Mouse (Mus musculus) stomach, postnatal 0 days (tissue): ENCODE data around the gene Tmem260. TPM values are rescaled to one million over a fixed set of nuclear protein-coding genes. Genes with fewer than 3 reads are reported as not detected.
A peak's percentile ranks its signal among the peaks of the same experiment; 100 is the strongest.

Experiments used
- ATAC-seq: fragments of 200-750 bp; cut with Nextera tagmentation; 2 replicates; pipeline ENCODE4 v1.8.0; 2017; ENCODE audit not compliant: low FRiP score, low TSS enrichment
- DNase-seq: peaks from one replicate; pipeline ENCODE4 v3.0.0-alpha.2; 2016; ENCODE audit warnings: low spot score
- H3K27ac ChIP-seq: fragments of 300-500 bp; sonication (generic); replicated peaks from 2 replicates; pipeline ENCODE4 v1.5.1; 2014; ENCODE audit warnings: mild to moderate bottlenecking, control low read depth
- H3K27me3 ChIP-seq: fragments of 300-500 bp; sonication (generic); 2 replicates; pipeline ENCODE4 v1.6.1; 2014; ENCODE audit warnings: low read length; ENCODE audit not compliant: control insufficient read depth, insufficient read depth
- H3K36me3 ChIP-seq: fragments of 300-500 bp; sonication (generic); 2 replicates; pipeline ENCODE4 v1.6.1; 2014; ENCODE audit warnings: low read length, mixed read lengths; ENCODE audit not compliant: control insufficient read depth, insufficient read depth
- H3K4me1 ChIP-seq: fragments of 300-500 bp; sonication (generic); replicated peaks from 2 replicates; pipeline ENCODE4 v1.6.1; 2014; ENCODE audit warnings: antibody characterized with exemption; ENCODE audit not compliant: control insufficient read depth, insufficient read depth
- H3K4me2 ChIP-seq: fragments of 300-500 bp; sonication (generic); replicated peaks from 2 replicates; pipeline ENCODE4 v1.6.1; 2014; ENCODE audit warnings: low read depth, mild to moderate bottlenecking, control low read depth, moderate library complexity
- H3K4me3 ChIP-seq: fragments of 300-500 bp; sonication (generic); 2 replicates; pipeline ENCODE4 v1.5.1; 2014; ENCODE audit warnings: low read depth, low read length, control low read depth
- H3K9ac ChIP-seq: fragments of 300-500 bp; sonication (generic); 2 replicates; pipeline ENCODE4 v1.6.1; 2014; ENCODE audit warnings: mild to moderate bottlenecking, low read length, control low read depth, mixed read lengths
- H3K9me3 ChIP-seq: fragments of 300-500 bp; sonication (generic); 2 replicates; pipeline ENCODE4 v1.6.1; 2016; ENCODE audit warnings: low read length; ENCODE audit not compliant: control insufficient read depth
- CTCF ChIP-seq: IDR thresholded peaks from 2 replicates; pipeline ENCODE4 v1.5.1; 2016; ENCODE audit warnings: antibody characterized with exemption, low read depth, mild to moderate bottlenecking, moderate library complexity
- EP300 ChIP-seq: optimal IDR thresholded peaks from 2 replicates; pipeline ENCODE3; 2016; ENCODE audit warnings: antibody characterized with exemption
- WGBS: fragments of 180-500 bp; shearing (Covaris S2); extraction: QIAGEN DNeasy Blood & Tissue Kit; methylation state at CpG from one replicate; pipeline ENCODE4 v1.1.7; 2014; 5-methylcytosine and 5-hydroxymethylcytosine counted together
- polyA plus RNA-seq: library from polyadenylated mRNA; unstranded; fragments of >200 nt; fragmentation: Nextera tagmentation; extraction: Ambion mirVana; gene quantifications from 2 replicates; pipeline ENCODE4 v1.2.1, GENCODE M21; 2015

The Tmem260 gene
- polyA plus RNA-seq, 1 experiment from 2014 or later: 6.8 TPM

- no peak overlapping the region for H3K9ac ChIP-seq
These were observed 23.9 kb upstream of the Tmem260 start for GRCm38 (mm10) chr14:48421996-48422395.

GRCm38 (mm10) chr14:48422436-48422835 lies 23.5 kb upstream of the Tmem260 start:
- Histone ChIP-seq H3K36me3 (no peaks in the 10 kb centered on the region), H3K9me3 (no peaks in the 10 kb centered on the region), H3K4me1 (no peaks in the 10 kb centered on the region), H3K4me3 (no peak overlapping the region), H3K27me3 (no peaks in the 10 kb centered on the region), H3K27ac (no peak overlapping the region), H3K4me2 (no peak overlapping the region), H3K9ac (no peak overlapping the region)
- no peak for TF ChIP-seq CTCF
- TF ChIP-seq EP300: no peak
- whole genome bisulfite sequencing: 53% methylated on average over 4 of the region's 4 CpGs
- DNase-seq (no peak), ATAC-seq (no peak)

More at GRCm38 (mm10) chr14:48421996-48422395, 23.9 kb upstream of the Tmem260 start:
- DNase-seq: no peak
- no peaks in the 10 kb centered on the region for H3K4me1 ChIP-seq
- no peaks in the 10 kb centered on the region for H3K9me3 ChIP-seq
- H3K27ac ChIP-seq: no peak overlapping the region
- H3K4me3 ChIP-seq: peak overlapping the region; percentile 8; the same call in 1 of the 2 replicates
- 0 out of 2 replicates have a peak, but pooled peaks have one; percentile 18 for TF ChIP-seq CTCF
- TF ChIP-seq EP300: no peak
- WGBS: 22% methylated on average over 6 of the region's 6 CpGs
- H3K4me2 ChIP-seq: peak overlapping the region; percentile 31
- no peaks in the 10 kb centered on the region for H3K36me3 ChIP-seq
- H3K27me3 ChIP-seq: no peaks in the 10 kb centered on the region
- peak; percentile 75 for ATAC-seq

GRCm38 (mm10) chr14:48422901-48423300 lies 23.0 kb upstream of the Tmem260 start:
- no peak overlapping the region for H3K4me2 ChIP-seq
- no peaks in the 10 kb centered on the region for H3K9me3 ChIP-seq
- ATAC-seq (no peak), DNase-seq (no peak)
- H3K36me3 ChIP-seq: no peaks in the 10 kb centered on the region
- no peak overlapping the region for H3K27ac ChIP-seq
- WGBS: 52% methylated on average over 7 of the region's 7 CpGs
- TF ChIP-seq EP300 (no peak), CTCF (no peak)
- no peak overlapping the region for H3K9ac ChIP-seq
- no peak overlapping the region for H3K4me3 ChIP-seq
- no peaks in the 10 kb centered on the region for H3K4me1 ChIP-seq
- H3K27me3 ChIP-seq: no peaks in the 10 kb centered on the region

GRCm38 (mm10) chr14:48431978-48432377 lies 13.9 kb upstream of the Tmem260 start:
- Histone ChIP-seq H3K27ac (no peak overlapping the region), H3K9me3 (no peaks in the 10 kb centered on the region), H3K36me3 (no peaks in the 10 kb centered on the region), H3K27me3 (no peaks in the 10 kb centered on the region), H3K9ac (no peak overlapping the region), H3K4me3 (no peak overlapping the region), H3K4me1 (no peaks in the 10 kb centered on the region), H3K4me2 (no peak overlapping the region)
- TF ChIP-seq EP300 (no peak), CTCF (no peak)
- DNase-seq (no peak), ATAC-seq (no peak)
- 91% methylated on average over 2 of the region's 2 CpGs for WGBS

GRCm38 (mm10) chr14:48443796-48444195 lies 2.1 kb upstream of the Tmem260 start:
- 45% methylated on average over 3 of the region's 3 CpGs for WGBS
- Histone ChIP-seq H3K4me2 (no peak overlapping the region), H3K9ac (no peak overlapping the region), H3K27ac (no peak overlapping the region), H3K4me3 (no peak overlapping the region), H3K27me3 (no peaks in the 10 kb centered on the region), H3K4me1 (no peaks in the 10 kb centered on the region), H3K36me3 (no peaks in the 10 kb centered on the region), H3K9me3 (no peaks in the 10 kb centered on the region)
- TF ChIP-seq EP300 (no peak), CTCF (no peak)
- DNase-seq (peak; percentile 48), ATAC-seq (no peak)

GRCm38 (mm10) chr14:48451966-48452407 lies 6.1 kb downstream of the Tmem260 start:
- Histone ChIP-seq H3K9ac (no peak overlapping the region), H3K4me2 (no peak overlapping the region), H3K4me1 (no peaks in the 10 kb centered on the region), H3K9me3 (no peaks in the 10 kb centered on the region), H3K36me3 (no peaks in the 10 kb centered on the region), H3K27ac (no peak overlapping the region), H3K27me3 (no peaks in the 10 kb centered on the region), H3K4me3 (no peak overlapping the region)
- WGBS: 82% methylated on average over 18 of the region's 18 CpGs
- TF ChIP-seq CTCF: no peak
- no peak for TF ChIP-seq EP300
- DNase-seq (no peak), ATAC-seq (no peak)
